Mouse (Mus musculus) embryonic facial prominence, embryonic 12.5 days (tissue): ENCODE results near the gene Kif5a. TPM values are rescaled to one million over a fixed set of nuclear protein-coding genes. Genes with fewer than 3 reads are reported as not detected.

Source experiments
- ATAC-seq: fragments of 200-750 bp; cut with Nextera tagmentation; 2 replicates; pipeline ENCODE4 v1.8.0; 2017; ENCODE audit not compliant: insufficient number of reproducible peaks, insufficient read depth, low FRiP score, low TSS enrichment
- H3K27ac ChIP-seq: fragments of 300-500 bp; sonication (generic); 2 replicates; pipeline ENCODE4 v1.5.1; 2016; ENCODE audit warnings: mild to moderate bottlenecking
- H3K27me3 ChIP-seq: fragments of 300-500 bp; sonication (generic); 2 replicates; pipeline ENCODE4 v1.6.1; 2016; ENCODE audit warnings: mild to moderate bottlenecking, moderate library complexity
- H3K36me3 ChIP-seq: fragments of 300-500 bp; sonication (generic); 2 replicates; pipeline ENCODE4 v1.6.1; 2016; ENCODE audit warnings: mild to moderate bottlenecking
- H3K4me1 ChIP-seq: fragments of 300-500 bp; sonication (generic); 2 replicates; pipeline ENCODE4 v1.6.1; 2016
- H3K4me2 ChIP-seq: fragments of 300-500 bp; sonication (generic); replicated peaks from 2 replicates; pipeline ENCODE4 v1.6.1; 2016; ENCODE audit warnings: mild to moderate bottlenecking, moderate library complexity
- H3K4me3 ChIP-seq: fragments of 300-500 bp; sonication (generic); 2 replicates; pipeline ENCODE4 v1.5.1; 2016; ENCODE audit warnings: mild to moderate bottlenecking
- H3K9ac ChIP-seq: fragments of 300-500 bp; sonication (generic); 2 replicates; pipeline ENCODE4 v1.6.1; 2016; ENCODE audit warnings: mild to moderate bottlenecking, moderate library complexity
- H3K9me3 ChIP-seq: fragments of 300-500 bp; sonication (generic); 2 replicates; pipeline ENCODE4 v1.6.1; 2016; ENCODE audit warnings: mild to moderate bottlenecking, moderate library complexity
- WGBS: fragments of 180-500 bp; shearing (Covaris S2); methylation state at CpG from one replicate; pipeline ENCODE4 v1.1.7; 2016; 5-methylcytosine and 5-hydroxymethylcytosine counted together
- polyA plus RNA-seq: library from polyadenylated mRNA; unstranded; fragments of >200 nt; fragmentation: Nextera tagmentation; extraction: Ambion mirVana; gene quantifications from 2 replicates; pipeline ENCODE4 v1.2.1, GENCODE M21; 2016

The Kif5a gene
- polyA plus RNA-seq, 1 experiment from 2014 or later, result 13.5 TPM

DNA sequence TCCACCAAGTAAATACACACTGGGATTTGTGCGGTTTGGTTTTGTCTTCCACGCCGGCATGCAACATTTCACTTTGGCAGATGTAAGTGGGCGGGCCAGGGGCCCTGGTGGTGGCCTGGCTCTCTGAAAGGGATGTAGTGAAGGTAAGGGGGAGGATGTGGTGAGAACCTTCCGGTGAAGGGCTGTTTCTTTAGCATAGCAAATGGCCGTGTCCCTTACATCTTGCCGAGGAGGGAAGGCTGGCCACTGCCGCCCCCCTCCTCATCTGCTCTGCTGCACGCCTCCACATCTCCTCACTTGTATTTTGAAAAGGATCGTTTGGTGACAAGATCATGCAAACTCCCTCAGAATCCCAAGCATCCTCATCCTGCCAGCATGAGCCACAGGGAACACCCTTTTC, 37.4 kb downstream of the Kif5a start:
- Histone ChIP-seq H3K9ac (no peak overlapping the region), H3K4me2 (no peak overlapping the region), H3K4me1 (no peaks in the 10 kb centered on the region), H3K9me3 (no peaks in the 10 kb centered on the region), H3K36me3 (no peaks in the 10 kb centered on the region), H3K4me3 (no peak overlapping the region), H3K27me3 (no peaks in the 10 kb centered on the region), H3K27ac (no peak overlapping the region)
- ATAC-seq, result no peak
- WGBS, result 31% methylated on average over 10 of the region's 10 CpGs

DNA sequence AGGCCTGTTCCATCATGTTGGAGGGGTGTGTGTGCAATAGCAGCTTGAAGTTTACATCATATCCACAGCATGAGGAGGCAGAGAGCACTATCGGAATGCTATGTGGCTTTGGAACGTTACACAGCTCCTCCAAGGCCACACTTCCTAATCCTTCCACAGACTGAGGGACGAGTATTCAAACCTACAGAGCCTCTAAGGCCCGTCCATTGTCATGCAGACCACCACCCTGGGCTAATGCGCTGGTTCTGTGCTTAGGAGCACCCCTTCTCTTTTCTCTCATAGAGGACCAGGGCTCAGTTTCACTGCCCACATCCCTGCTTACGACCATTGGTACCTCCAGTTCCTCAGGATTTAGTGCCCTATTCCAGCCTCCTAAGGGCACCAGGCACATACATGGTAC, 37.9 kb downstream of the Kif5a start:
- no peak overlapping the region for H3K4me2 ChIP-seq
- H3K4me1 ChIP-seq, result no peaks in the 10 kb centered on the region
- no peak for ATAC-seq
- no peak overlapping the region for H3K4me3 ChIP-seq
- no peaks in the 10 kb centered on the region for H3K9me3 ChIP-seq
- no peak overlapping the region for H3K9ac ChIP-seq
- no peaks in the 10 kb centered on the region for H3K36me3 ChIP-seq
- H3K27ac ChIP-seq, result no peak overlapping the region
- no peaks in the 10 kb centered on the region for H3K27me3 ChIP-seq
- 37% methylated on average over 6 of the region's 6 CpGs for WGBS

DNA sequence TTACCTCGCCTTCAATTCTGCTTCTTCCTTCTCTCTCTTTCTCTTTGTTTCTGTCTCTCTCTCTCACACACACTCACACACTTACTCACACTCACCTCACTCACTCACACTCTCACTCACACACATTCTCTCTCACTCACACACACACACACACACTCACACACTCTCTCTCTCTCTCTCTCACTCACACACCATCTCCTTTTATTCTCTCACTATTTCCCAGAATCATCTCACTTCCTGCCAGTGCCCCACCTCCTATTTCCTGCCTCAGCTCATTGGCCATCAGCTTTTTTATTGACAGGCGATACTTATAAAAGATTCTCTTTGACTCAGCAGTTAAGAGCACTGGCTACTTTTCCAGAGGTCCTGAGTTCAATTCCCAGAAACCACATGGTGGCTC, 44.8 kb downstream of the Kif5a start:
- WGBS, result 86% methylated on average over 2 of the region's 2 CpGs
- no peaks in the 10 kb centered on the region for H3K27me3 ChIP-seq

DNA sequence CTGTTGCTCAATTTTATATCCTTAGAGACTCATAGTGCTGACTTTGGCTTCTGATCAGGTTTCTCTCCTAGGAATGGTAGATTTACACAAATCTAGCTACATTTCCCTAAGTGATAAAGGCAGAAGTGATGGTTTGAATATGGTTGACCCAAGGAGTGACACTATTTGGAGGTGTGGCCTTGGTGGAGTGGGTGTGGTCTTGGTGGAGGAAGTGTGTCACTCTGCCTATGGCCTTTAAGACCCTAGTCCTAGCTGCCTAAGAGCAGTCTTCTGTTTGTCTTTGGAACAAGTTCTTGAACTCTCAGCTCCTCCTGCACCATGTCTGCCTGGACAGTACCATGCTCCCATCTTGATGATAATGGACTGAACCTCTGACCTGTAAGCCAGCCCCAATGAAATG, 46.0 kb downstream of the Kif5a start:
- H3K9ac ChIP-seq, result no peak overlapping the region
- no peak for ATAC-seq
- no peaks in the 10 kb centered on the region for H3K36me3 ChIP-seq
- no peak overlapping the region for H3K4me2 ChIP-seq
- no peak overlapping the region for H3K4me3 ChIP-seq
- no peaks in the 10 kb centered on the region for H3K27me3 ChIP-seq
- no peaks in the 10 kb centered on the region for H3K4me1 ChIP-seq
- H3K27ac ChIP-seq, result no peak overlapping the region
- no peaks in the 10 kb centered on the region for H3K9me3 ChIP-seq

More for the DNA sequence above, 44.8 kb downstream of the Kif5a start:
- Histone ChIP-seq H3K4me1 (no peaks in the 10 kb centered on the region), H3K36me3 (no peaks in the 10 kb centered on the region), H3K4me3 (no peak overlapping the region), H3K9me3 (no peaks in the 10 kb centered on the region), H3K9ac (no peak overlapping the region), H3K4me2 (no peak overlapping the region), H3K27ac (no peak overlapping the region)
- no peak for ATAC-seq

DNA sequence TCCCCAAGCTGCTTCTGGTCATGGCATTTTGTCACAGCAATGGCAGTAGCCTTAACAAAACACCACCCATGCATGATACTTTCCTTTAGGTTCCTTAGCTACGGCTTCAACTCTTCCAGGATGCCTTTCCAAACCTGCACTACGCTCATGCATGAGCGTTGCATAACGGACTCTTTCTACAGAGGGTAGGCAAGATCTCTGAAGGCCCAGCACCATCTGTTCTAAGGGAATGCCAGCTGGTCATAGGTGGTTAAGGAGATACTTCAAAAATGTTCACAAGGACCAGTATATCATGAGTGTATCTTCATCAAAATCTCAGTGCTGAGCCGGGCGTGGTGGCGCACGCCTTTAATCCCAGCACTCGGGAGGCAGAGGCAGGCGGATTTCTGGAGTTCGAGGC, 46.7 kb downstream of the Kif5a start:
- 96% methylated on average over 11 of the region's 11 CpGs for WGBS
- no peak for ATAC-seq
- Histone ChIP-seq H3K27ac (no peak overlapping the region), H3K4me2 (no peak overlapping the region), H3K9ac (no peak overlapping the region), H3K27me3 (no peaks in the 10 kb centered on the region), H3K36me3 (no peaks in the 10 kb centered on the region), H3K9me3 (no peaks in the 10 kb centered on the region), H3K4me1 (no peaks in the 10 kb centered on the region), H3K4me3 (no peak overlapping the region)

DNA sequence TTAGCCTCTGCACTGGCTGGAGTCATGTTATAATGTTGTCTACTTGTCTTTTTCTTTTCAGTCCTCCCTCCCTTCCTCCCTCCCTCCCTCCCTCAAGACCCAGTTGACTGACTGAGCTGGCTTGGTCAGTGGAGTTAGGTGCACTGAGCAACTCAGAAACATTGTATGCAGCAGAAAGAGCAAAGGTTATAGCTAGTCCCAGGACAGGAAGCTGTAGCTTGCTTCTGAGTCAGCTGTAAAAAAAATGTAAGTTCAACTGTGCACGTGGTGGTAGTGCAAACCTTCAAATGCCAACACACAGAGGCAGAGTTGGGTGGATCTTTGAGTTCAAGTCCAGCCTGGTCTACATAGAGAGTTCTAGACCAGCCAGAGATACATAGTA, 48.7 kb downstream of the Kif5a start:
- H3K36me3 ChIP-seq, result no peaks in the 10 kb centered on the region
- no peak overlapping the region for H3K9ac ChIP-seq
- ATAC-seq, result no peak
- no peaks in the 10 kb centered on the region for H3K9me3 ChIP-seq
- no peak overlapping the region for H3K4me2 ChIP-seq
- 44% methylated on average over 1 of the region's 1 CpGs for WGBS
- no peak overlapping the region for H3K4me3 ChIP-seq
- H3K27me3 ChIP-seq, result no peaks in the 10 kb centered on the region
- no peak overlapping the region for H3K27ac ChIP-seq
- H3K4me1 ChIP-seq, result peaks cover 10% of the 10 kb centered on the region

DNA sequence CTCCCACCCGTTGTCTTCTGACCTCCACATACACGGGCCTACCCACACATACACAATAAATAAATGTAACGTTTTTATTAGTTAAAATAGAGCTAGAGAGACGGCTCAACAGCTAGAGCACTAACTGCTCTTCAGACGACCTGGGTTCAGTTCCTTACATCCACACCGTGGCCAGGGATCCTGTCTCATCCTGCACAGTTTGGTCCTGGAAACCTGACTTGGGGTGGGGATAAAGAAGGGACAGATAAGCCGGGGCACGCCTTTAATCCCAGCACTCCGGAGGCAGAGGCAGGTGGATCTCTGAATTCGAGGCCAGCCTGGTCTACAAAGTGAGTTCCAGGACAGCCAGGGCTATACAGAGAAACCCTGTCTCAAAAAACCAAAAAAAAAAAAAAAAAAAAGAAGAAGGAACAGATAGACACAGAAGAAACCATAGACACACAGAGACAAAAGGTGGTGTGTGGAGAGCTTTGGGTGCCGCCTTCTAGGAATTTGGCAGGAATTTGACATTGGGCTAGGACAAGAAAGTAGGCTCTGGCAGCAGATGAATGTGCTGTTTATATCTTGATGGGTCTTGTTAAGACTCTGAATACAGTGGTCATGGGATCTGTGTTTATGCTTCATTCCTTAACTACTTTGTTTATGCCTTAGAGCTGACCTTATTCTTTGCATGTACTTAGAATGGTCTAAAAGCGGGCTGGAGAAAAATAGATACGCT, 49.3 kb downstream of the Kif5a start:
- 82% methylated on average over 13 of the region's 13 CpGs for WGBS
- no peak for ATAC-seq
- H3K9me3 ChIP-seq, result no peaks in the 10 kb centered on the region
- H3K27ac ChIP-seq, result no peak overlapping the region
- H3K4me3 ChIP-seq, result no peak overlapping the region
- H3K27me3 ChIP-seq, result no peaks in the 10 kb centered on the region
- H3K36me3 ChIP-seq, result no peaks in the 10 kb centered on the region
- no peak overlapping the region for H3K9ac ChIP-seq
- peaks cover 10% of the 10 kb centered on the region for H3K4me1 ChIP-seq
- no peak overlapping the region for H3K4me2 ChIP-seq

DNA sequence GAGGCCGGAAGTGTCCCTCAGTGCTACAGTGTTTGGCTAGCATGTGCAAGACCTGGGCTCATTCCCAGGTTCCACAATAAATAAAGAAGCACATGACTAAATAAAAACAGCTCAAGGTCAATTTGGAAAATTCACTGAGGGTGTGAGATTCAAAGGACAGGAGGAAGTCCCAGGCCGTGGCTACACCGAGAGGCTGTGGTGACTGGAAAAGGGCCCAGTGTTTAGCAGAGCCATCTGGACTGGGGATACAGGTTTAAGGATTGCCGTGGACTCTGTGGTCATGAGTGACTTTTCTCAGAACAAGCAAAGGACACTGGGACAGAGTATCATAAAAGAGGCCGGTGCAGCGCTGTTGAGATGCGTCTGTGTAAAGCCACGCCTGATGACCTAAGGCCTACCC, 49.9 kb downstream of the Kif5a start:
- Histone ChIP-seq H3K4me3 (no peak overlapping the region), H3K9ac (no peak overlapping the region), H3K36me3 (0 out of 2 replicates have a peak, but pooled peaks cover 3% of the 10 kb centered on the region), H3K4me1 (peaks cover 10% of the 10 kb centered on the region), H3K9me3 (no peaks in the 10 kb centered on the region), H3K4me2 (no peak overlapping the region), H3K27me3 (no peaks in the 10 kb centered on the region), H3K27ac (no peak overlapping the region)
- 87% methylated on average over 8 of the region's 8 CpGs for WGBS
- no peak for ATAC-seq

DNA sequence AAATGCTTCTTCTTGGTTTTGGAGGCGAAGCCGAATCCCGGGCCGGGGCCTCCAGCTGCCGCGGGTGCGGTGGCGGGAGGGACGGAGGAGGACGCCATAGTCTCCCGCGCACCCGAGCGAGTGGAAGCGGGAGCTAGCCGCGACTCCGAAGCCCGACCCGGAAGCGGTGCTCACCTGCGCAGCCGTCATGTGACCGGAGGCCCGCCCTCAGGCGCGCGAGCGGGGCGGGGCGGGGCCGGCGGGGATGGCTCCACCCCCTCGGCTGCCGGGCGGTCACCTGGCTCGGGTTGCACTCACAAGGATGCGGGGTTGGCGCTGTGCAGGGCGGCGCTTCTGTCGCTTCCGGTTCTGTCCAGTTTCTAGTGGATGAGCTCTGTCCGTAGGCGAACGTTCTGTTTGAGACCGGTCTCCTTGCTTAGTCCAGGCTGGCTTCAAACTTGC, 51.7 kb downstream of the Kif5a start, which contains the start of gene Pip4k2c:
Gene Pip4k2c, minus strand, starts transcription at position 172 of the 441 bp plus-strand sequence.
- ATAC-seq, result peak; percentile 92
- peak within 1 kb of the TSS; percentile 90 for H3K4me3 ChIP-seq
- H3K9me3 ChIP-seq, result no peaks in the 10 kb centered on the region
- H3K27ac ChIP-seq, result no peak within 1 kb of the TSS
- WGBS, result under 1% methylated on average over 47 of the region's 47 CpGs
- peaks cover 10% of the 10 kb centered on the region for H3K4me1 ChIP-seq
- H3K27me3 ChIP-seq, result no peaks in the 10 kb centered on the region
- peak within 1 kb of the TSS; percentile 83 for H3K9ac ChIP-seq
- peak within 1 kb of the TSS; percentile 94 for H3K4me2 ChIP-seq
- peaks cover 19% of the 10 kb centered on the region for H3K36me3 ChIP-seq

DNA sequence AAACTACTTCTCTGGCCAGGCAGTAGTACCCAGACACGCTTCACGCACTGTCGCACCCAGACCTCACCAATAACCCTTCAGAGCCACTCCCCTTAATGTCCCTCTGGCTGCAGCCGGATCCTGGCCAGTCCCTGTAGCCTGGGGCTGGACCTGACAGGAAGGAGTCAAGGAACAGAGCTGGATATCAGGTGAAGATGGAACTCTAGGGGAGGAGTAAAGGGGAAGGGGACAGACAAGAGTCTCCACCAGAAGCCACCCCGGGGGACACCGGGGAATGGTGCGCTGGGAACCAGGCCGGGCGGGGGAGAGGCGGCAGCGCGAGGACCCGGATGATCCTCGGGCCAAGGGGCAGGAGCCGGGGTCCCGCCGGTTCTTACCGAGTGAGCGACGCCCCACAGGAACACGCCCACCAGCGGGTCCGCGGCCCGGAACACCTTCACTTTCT, 52.2 kb downstream of the Kif5a start:
- H3K27ac ChIP-seq, result no peak overlapping the region
- no peaks in the 10 kb centered on the region for H3K9me3 ChIP-seq
- peaks cover 23% of the 10 kb centered on the region for H3K36me3 ChIP-seq
- no peaks in the 10 kb centered on the region for H3K27me3 ChIP-seq
- peak overlapping the region; percentile 94 for H3K4me2 ChIP-seq
- peak overlapping the region; percentile 83 for H3K9ac ChIP-seq
- peaks cover 10% of the 10 kb centered on the region for H3K4me1 ChIP-seq
- H3K4me3 ChIP-seq, result peak overlapping the region; percentile 90
- WGBS, result 0% methylated on average over 22 of the region's 25 CpGs
- peak; percentile 29; the same call in 1 of the 2 replicates for ATAC-seq

DNA sequence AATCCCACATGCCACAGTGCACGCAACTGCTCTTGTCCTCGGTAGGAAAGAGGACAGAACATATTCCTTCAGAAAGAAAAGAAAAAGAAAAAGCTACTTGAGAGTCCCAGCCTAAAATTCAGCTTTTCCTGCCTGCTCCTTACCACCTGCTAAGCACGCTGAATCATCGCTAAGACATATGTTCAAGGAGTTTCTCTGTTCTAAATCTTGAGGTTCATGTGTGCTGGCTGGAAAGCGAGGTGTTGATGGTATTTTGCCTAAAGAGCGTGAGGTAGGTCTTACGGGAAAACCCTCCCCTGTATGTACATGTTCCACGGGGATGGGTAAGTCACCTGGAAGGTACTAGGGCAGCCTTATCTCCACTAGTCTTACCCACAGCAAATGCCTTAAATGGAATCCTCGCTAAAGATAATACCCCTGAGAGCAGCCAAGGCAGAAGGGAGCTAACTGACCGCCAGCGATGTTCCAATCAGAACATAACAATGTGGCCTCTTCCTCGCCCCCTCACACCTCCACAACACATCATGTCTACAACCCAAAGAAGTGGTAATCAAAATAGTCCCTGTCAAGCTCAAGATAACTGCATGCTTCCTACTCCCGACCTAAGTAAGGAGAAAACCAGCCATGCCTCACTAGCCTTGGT, 53.1 kb downstream of the Kif5a start:
- Histone ChIP-seq H3K4me3 (peak overlapping the region; percentile 90), H3K9ac (peak overlapping the region; percentile 83; the same call in 1 of the 2 replicates)
- 86% methylated on average over 13 of the region's 13 CpGs for WGBS

DNA sequence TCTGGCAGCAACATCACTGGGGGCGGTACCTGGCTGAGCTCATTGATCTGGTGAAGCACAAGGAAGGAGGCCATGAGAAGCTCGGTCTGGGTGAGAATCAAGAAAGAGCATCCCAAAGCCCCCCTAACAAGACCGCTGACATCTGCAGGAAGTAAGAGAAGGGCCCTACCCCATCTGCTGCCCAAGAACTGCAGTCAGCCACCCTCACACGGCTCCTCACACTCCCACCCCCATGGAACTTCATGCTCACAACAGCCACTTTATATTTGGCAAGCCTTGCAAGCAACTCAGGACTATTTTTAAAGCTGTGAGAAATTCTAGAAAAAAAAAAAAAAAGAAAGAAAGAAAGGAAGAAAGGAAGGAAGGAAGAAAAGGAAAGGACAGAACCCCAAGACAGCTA, 54.2 kb downstream of the Kif5a start:
- H3K4me1 ChIP-seq, result peaks cover 10% of the 10 kb centered on the region
- H3K36me3 ChIP-seq, result peaks cover 41% of the 10 kb centered on the region
- no peak overlapping the region for H3K4me2 ChIP-seq
- no peak for ATAC-seq
- H3K9me3 ChIP-seq, result no peaks in the 10 kb centered on the region
- H3K4me3 ChIP-seq, result no peak overlapping the region
- H3K27ac ChIP-seq, result no peak overlapping the region
- 82% methylated on average over 4 of the region's 4 CpGs for WGBS
- no peak overlapping the region for H3K9ac ChIP-seq
- no peaks in the 10 kb centered on the region for H3K27me3 ChIP-seq

More for the DNA sequence above, 53.1 kb downstream of the Kif5a start:
- Histone ChIP-seq H3K9me3 (no peaks in the 10 kb centered on the region), H3K36me3 (peaks cover 32% of the 10 kb centered on the region), H3K27me3 (no peaks in the 10 kb centered on the region), H3K4me2 (peak overlapping the region; percentile 94), H3K4me1 (peaks cover 10% of the 10 kb centered on the region), H3K27ac (no peak overlapping the region)
- no peak for ATAC-seq
